Mouse (Mus musculus) ES-E14 (cell line): Measurements from ENCODE around the gene Zdhhc13. TPM values are rescaled to one million over a fixed set of nuclear protein-coding genes. Genes with fewer than 3 reads are reported as not detected.

Source experiments
- DNase-seq: peaks from one replicate; pipeline ENCODE4 v3.0.0-alpha.2; 2013; ENCODE audit warnings: low read depth, low spot score
- H3K27ac ChIP-seq: 2 replicates; pipeline ENCODE4 v1.5.1; 2012; ENCODE audit warnings: low read depth, mild to moderate bottlenecking, low read length, moderate library complexity, mixed read lengths; ENCODE audit not compliant: poor library complexity, insufficient read depth, severe bottlenecking
- H3K36me3 ChIP-seq: 2 replicates; pipeline ENCODE4 v1.6.1; 2012; ENCODE audit warnings: mild to moderate bottlenecking, low read length, moderate library complexity, mixed read lengths; ENCODE audit not compliant: control insufficient read depth, poor library complexity, insufficient read depth, severe bottlenecking
- H3K4me1 ChIP-seq, 2 experiments: fragments of 150-350 bp in 1 of 2; sonication (generic) in 1 of 2; 2 replicates each; pipeline ENCODE4 v1.6.1; 2012; ENCODE audit warnings: low read length in 2 of 2, mild to moderate bottlenecking in 1 of 2, mixed read lengths in 1 of 2; ENCODE audit not compliant: control insufficient read depth in 2 of 2, insufficient read depth in 2 of 2, poor library complexity in 1 of 2
- H3K4me3 ChIP-seq, 2 experiments: fragments of 150-350 bp in 1 of 2; sonication (generic) in 1 of 2; 2 replicates each; pipeline ENCODE4 v1.5.1; 2012; ENCODE audit warnings: low read length in 2 of 2, low read depth in 1 of 2, mild to moderate bottlenecking in 1 of 2, mixed read lengths in 1 of 2; ENCODE audit not compliant: insufficient read depth in 1 of 2, poor library complexity in 1 of 2, severe bottlenecking in 1 of 2
- H3K9ac ChIP-seq: 2 replicates; pipeline ENCODE4 v1.6.1; 2012; ENCODE audit warnings: low read depth, mild to moderate bottlenecking, low read length, mixed read lengths; ENCODE audit not compliant: poor library complexity, insufficient read depth, severe bottlenecking
- H3K9me3 ChIP-seq: fragments of 150-350 bp; sonication (generic); 2 replicates; pipeline ENCODE4 v1.6.1; 2012; ENCODE audit warnings: low read depth, mild to moderate bottlenecking, low read length; ENCODE audit not compliant: control insufficient read depth, insufficient read depth
- CHD2 ChIP-seq: IDR thresholded peaks from 2 replicates; pipeline ENCODE4 v1.6.1; 2014; ENCODE audit warnings: mild to moderate bottlenecking, low read depth, low read length, inconsistent platforms
- HCFC1 ChIP-seq: IDR thresholded peaks from 2 replicates; pipeline ENCODE4 v1.6.1; 2012; ENCODE audit warnings: low read length, inconsistent platforms, borderline replicate concordance; ENCODE audit not compliant: insufficient read depth
- MAFK ChIP-seq: IDR thresholded peaks from 2 replicates; pipeline ENCODE4 v1.6.1; 2014; ENCODE audit warnings: mild to moderate bottlenecking, low read depth, low read length, inconsistent platforms; ENCODE audit not compliant: insufficient read depth
- ZC3H11A ChIP-seq: IDR thresholded peaks from 2 replicates; pipeline ENCODE4 v1.6.1; 2012; ENCODE audit warnings: low read depth, mild to moderate bottlenecking, inconsistent platforms, low read length, borderline replicate concordance
- ZNF384 ChIP-seq: IDR thresholded peaks from 2 replicates; pipeline ENCODE4 v1.6.1; 2012; ENCODE audit warnings: low read depth, low read length, inconsistent platforms
- in situ Hi-C, 2 experiments: fragments of 600-800 bp; cut with MboI; formaldehyde crosslinking; loops; one replicate each; pipeline ENCODE4 v1.15.1; 2025; ENCODE audit warnings: low sequenced_read_pairs in 2 of 2, inconsistent platforms in 1 of 2; ENCODE audit not compliant: unreplicated experiment in 2 of 2
- total RNA-seq: library from RNA; depleted of rRNA; stranded (reverse); fragments of 300-350 nt; gene quantifications from 2 replicates; pipeline ENCODE4 v1.2.3, GENCODE M21; 2012; rRNA removed

The Zdhhc13 gene
- 55.9 and 58.0 TPM in 2 replicates for total RNA-seq

DNA sequence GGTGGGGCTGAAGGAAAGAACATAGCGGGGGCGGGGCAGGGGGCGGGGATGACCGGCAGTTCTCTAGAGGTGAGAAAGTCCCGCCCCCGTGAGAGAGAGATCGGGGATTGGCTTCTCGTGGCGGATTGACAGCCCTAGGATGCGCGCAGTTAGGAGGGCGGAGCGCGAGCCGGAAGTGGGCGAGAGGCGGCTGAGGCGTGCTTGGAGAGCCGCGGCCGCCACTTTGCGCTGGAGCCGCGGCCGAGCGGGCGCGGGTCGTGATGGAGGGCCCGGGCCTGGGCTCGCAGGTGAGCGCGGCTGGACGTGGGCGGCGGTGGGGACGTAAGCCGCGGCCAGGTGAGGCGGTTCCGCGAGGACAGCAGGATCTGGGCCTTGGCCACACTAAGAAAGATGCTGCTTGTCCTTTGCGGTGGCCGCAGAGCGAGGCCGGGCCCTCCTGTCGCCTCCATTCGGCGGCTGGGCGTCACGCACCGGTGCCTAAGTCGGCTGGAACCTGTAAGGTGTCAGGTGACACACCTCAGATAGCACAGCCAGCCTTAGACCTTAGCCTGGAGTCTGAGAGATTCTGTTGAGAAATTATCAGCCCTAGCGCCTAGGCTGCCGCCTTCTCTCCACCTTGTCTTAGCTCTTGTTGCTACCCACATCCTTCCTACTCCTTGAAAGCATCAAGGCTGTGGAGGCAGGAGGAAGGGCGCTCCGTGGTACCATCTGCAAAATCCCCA is at the start of gene Zdhhc13:
TSS of gene Zdhhc13 (plus strand) at position 153 of the 722 bp plus-strand sequence.
- Histone ChIP-seq H3K4me3 (peak within 1 kb of the TSS; percentile 76 to 96), H3K9ac (peak within 1 kb of the TSS; percentile 80), H3K36me3 (no peaks in the 10 kb centered on the region), H3K4me1 (peaks cover 0 to 3% of the 10 kb centered on the region in 2 experiments; a peak in 2 of 4 replicates), H3K27ac (no peak within 1 kb of the TSS; the same call in 1 of the 2 replicates), H3K9me3 (no peaks in the 10 kb centered on the region)
- in situ Hi-C loops = no loop called here
- peak; percentile 60 for TF ChIP-seq CHD2
- TF ChIP-seq MAFK = no peak
- peak; percentile 96 for DNase-seq

DNA sequence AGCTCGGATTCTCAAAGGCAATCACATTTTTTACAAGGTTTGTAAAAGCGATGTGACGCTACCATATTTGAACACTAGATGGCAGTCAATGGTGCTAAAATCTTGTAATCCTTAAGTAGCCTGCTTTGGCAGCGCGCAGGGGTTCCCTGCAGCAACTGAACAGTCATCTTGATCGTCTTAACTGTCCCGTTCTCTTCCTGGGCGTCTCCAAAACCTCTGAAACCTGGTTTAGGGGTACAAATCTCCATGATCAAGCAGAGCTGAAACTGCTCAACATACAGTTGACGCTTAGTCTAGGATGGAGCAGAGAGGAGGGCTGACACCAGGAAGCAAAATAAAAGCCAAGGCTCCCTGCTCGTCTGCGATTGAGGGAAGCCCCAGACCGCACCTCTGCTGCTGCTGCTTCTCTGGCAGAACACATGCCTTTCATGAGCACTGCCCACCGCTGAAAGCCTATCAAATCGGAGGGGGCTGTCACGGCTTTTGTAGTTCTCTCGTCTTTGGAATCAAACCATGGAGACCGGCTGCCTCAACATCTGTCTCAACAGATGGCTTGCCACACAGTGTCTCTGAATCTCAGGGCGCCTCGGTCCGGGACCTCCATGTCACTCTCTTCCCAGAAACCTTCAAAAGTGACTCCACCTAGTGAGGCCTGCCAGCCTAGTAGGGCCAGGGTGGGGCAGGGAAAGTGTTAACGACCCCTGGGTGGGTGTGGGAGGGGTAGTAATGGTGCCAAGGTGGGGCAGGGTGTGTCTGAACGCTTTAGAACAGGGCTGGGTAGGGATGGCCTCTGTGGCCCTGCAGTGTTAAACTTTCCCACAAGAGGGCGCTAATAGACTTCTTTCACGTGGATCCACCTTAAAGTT is 39.3 kb upstream of the Zdhhc13 start:
- DNase-seq = peak; percentile 87
- Histone ChIP-seq H3K9me3 (no peaks in the 10 kb centered on the region), H3K36me3 (no peaks in the 10 kb centered on the region), H3K27ac (no peak overlapping the region), H3K4me1 (no peaks in the 10 kb centered on the region), H3K4me3 (peak overlapping the region; percentile 51 to 80), H3K9ac (peak overlapping the region; percentile 36; the same call in 1 of the 2 replicates)
- TF ChIP-seq ZNF384 (no peak), HCFC1 (no peak), ZC3H11A (no peak), CHD2 (no peak)
- in situ Hi-C loops = loop anchor here (5.0 to 10.0 kb wide), 2 partner anchors 373 to 375 kb away; no protein-coding TSS in a partner anchor

DNA sequence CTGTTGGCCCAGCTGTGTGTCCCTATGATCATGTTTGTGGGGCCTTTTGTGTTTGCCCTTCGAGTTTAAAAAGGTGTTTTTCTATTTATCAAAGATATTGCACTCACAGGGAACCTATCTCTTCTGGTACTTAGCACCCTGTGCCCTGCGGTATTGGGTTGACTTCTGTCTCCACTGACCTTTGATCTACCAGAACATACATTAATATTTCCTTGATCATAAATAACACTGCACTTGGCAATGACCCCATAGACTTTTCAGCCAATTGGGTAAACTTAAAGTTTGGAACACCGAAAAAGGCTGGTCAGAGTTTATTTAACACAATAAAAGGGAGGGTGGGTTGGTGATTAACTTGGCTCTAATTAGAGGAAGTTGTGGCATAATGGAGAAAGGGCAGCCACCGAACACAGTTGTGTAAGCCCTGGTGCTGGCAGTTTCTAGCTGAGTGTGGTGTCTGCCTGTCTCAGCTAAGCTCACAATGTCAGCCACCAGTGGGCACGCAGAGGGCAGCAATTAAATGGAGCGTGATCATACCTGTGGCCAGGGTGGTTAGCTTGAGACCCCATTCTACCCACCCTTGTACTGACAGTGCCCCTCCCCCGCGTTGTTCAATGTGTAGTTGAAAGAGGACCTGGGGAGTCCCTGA is 38.5 kb upstream of the Zdhhc13 start:
- H3K36me3 ChIP-seq = no peaks in the 10 kb centered on the region
- no peaks in the 10 kb centered on the region for H3K4me1 ChIP-seq
- H3K27ac ChIP-seq = no peak overlapping the region
- no peaks in the 10 kb centered on the region for H3K9me3 ChIP-seq
- no peak overlapping the region for H3K9ac ChIP-seq
- no peak for DNase-seq
- no peak overlapping the region for H3K4me3 ChIP-seq
- TF ChIP-seq ZNF384 (no peak), ZC3H11A (no peak), HCFC1 (no peak), MAFK (no peak), CHD2 (no peak)
- in situ Hi-C loops = loop anchor here (5.0 to 10.0 kb wide), 2 partner anchors 372 to 375 kb away; no protein-coding TSS in a partner anchor

DNA sequence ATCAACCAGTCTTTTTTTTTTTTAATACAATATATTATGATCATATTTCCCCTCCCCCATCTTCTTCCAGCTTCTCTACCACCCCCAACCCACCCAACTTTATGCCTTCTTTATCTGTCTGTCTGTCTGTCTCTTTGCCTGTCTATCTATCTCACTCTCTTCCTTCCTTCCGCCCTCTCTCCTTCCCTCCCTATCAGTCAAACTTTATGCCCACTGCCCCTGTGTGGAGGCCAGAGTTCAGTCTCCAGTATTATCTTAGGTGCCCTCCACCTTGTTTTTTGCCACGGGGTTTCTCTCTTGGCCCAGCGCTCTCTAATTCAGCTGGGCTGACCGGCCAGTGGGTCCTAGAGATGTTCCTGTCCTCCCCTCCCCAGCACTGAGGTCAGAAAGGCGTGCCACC is 37.6 kb upstream of the Zdhhc13 start:
- Histone ChIP-seq H3K27ac (no peak overlapping the region), H3K9ac (no peak overlapping the region), H3K4me3 (no peak overlapping the region), H3K4me1 (no peaks in the 10 kb centered on the region), H3K9me3 (no peaks in the 10 kb centered on the region), H3K36me3 (no peaks in the 10 kb centered on the region)
- in situ Hi-C loops = loop anchor here (5.0 to 10.0 kb wide), 2 partner anchors 371 to 374 kb away; no protein-coding TSS in a partner anchor
- no peak for DNase-seq
- TF ChIP-seq ZNF384 (no peak), CHD2 (no peak), HCFC1 (no peak), ZC3H11A (no peak), MAFK (no peak)
